Mouse (Mus musculus) E14TG2a.4 (cell line): ENCODE data around the gene Shisal1.

ENCODE experiments used
- H3K27me3 ChIP-seq: 2 replicates; pipeline ENCODE4 v1.6.1; 2014; ENCODE audit warnings: low read length, control low read depth; ENCODE audit not compliant: insufficient read depth
- H3K36me3 ChIP-seq: 2 replicates; pipeline ENCODE4 v1.6.1; 2014; ENCODE audit warnings: low read length, control low read depth; ENCODE audit not compliant: insufficient read depth
- H3K4me1 ChIP-seq: replicated peaks from 2 replicates; pipeline ENCODE4 v1.6.1; 2014; ENCODE audit warnings: low read depth, low read length, control low read depth
- H3K4me3 ChIP-seq: replicated peaks from 2 replicates; pipeline ENCODE4 v1.5.1; 2014; ENCODE audit warnings: mild to moderate bottlenecking, low read length
- H3K9me3 ChIP-seq: 2 replicates; pipeline ENCODE4 v1.6.1; 2014; ENCODE audit warnings: low read length, control low read depth
- CTCF ChIP-seq: conservative IDR thresholded peaks from 2 replicates; pipeline ENCODE4 v1.5.1; 2014; ENCODE audit warnings: low read length
- NANOG ChIP-seq: IDR thresholded peaks from 2 replicates; pipeline ENCODE4 v1.6.1; 2014; ENCODE audit warnings: borderline replicate concordance, low read length, mixed read lengths
- POU5F1 ChIP-seq: IDR thresholded peaks from 2 replicates; pipeline ENCODE4 v1.6.1; 2014; ENCODE audit warnings: low read length, borderline replicate concordance

Shisal1 gene

GRCm38 (mm10) chr15:84446997-84447396 lies at the start of gene Shisal1:
TSS of gene Shisal1 (minus strand) at chr15:84447097.
- Histone ChIP-seq H3K36me3 (no peaks in the 10 kb centered on the region), H3K27me3 (peaks cover 90% of the 10 kb centered on the region), H3K9me3 (peaks cover 9% of the 10 kb centered on the region; the same call in 1 of the 2 replicates), H3K4me1 (peaks cover 39% of the 10 kb centered on the region), H3K4me3 (peak within 1 kb of the TSS; percentile 67)
- TF ChIP-seq CTCF (no peak), POU5F1 (no peak), NANOG (no peak)

- 0 out of 2 replicates have a peak, but pooled peaks cover 7% of the 10 kb centered on the region for H3K27me3 ChIP-seq
- TF ChIP-seq POU5F1 (no peak), NANOG (no peak), CTCF (no peak)
- 0 out of 2 replicates have a peak, but pooled peaks cover 4% of the 10 kb centered on the region for H3K4me1 ChIP-seq
- no peaks in the 10 kb centered on the region for H3K36me3 ChIP-seq
- H3K4me3 ChIP-seq, result no peak overlapping the region
- peaks cover 29% of the 10 kb centered on the region for H3K9me3 ChIP-seq
These were observed 43.6 kb upstream of the Shisal1 start for GRCm38 (mm10) chr15:84490486-84490885.

- Histone ChIP-seq H3K27me3 (peaks cover 34% of the 10 kb centered on the region), H3K9me3 (peaks cover 25% of the 10 kb centered on the region), H3K36me3 (no peaks in the 10 kb centered on the region), H3K4me3 (no peak overlapping the region), H3K4me1 (peaks cover 16% of the 10 kb centered on the region)
- TF ChIP-seq POU5F1 (no peak), NANOG (no peak), CTCF (no peak)
These were observed 37.4 kb upstream of the Shisal1 start for GRCm38 (mm10) chr15:84484255-84484654.

GRCm38 (mm10) chr15:84483622-84484021 lies 36.7 kb upstream of the Shisal1 start:
- TF ChIP-seq NANOG (no peak), POU5F1 (no peak), CTCF (no peak)
- Histone ChIP-seq H3K36me3 (no peaks in the 10 kb centered on the region), H3K4me3 (no peak overlapping the region), H3K9me3 (peaks cover 18% of the 10 kb centered on the region), H3K4me1 (peaks cover 16% of the 10 kb centered on the region), H3K27me3 (peaks cover 40% of the 10 kb centered on the region)

GRCm38 (mm10) chr15:84481259-84481877 lies 34.5 kb upstream of the Shisal1 start:
- peaks cover 12% of the 10 kb centered on the region for H3K4me1 ChIP-seq
- peaks cover 9% of the 10 kb centered on the region for H3K9me3 ChIP-seq
- H3K36me3 ChIP-seq, result no peaks in the 10 kb centered on the region
- TF ChIP-seq NANOG (no peak), POU5F1 (no peak), CTCF (no peak)
- H3K27me3 ChIP-seq, result peaks cover 42% of the 10 kb centered on the region
- no peak overlapping the region for H3K4me3 ChIP-seq

- H3K9me3 ChIP-seq, result no peaks in the 10 kb centered on the region
- H3K4me1 ChIP-seq, result peaks cover 40% of the 10 kb centered on the region
- peaks cover 52% of the 10 kb centered on the region for H3K27me3 ChIP-seq
- TF ChIP-seq CTCF (no peak), NANOG (no peak), POU5F1 (no peak)
- no peak overlapping the region for H3K4me3 ChIP-seq
- no peaks in the 10 kb centered on the region for H3K36me3 ChIP-seq
These were observed 22.5 kb upstream of the Shisal1 start for GRCm38 (mm10) chr15:84469391-84469790.

GRCm38 (mm10) chr15:84467761-84468160 lies 20.9 kb upstream of the Shisal1 start:
- H3K4me3 ChIP-seq, result no peak overlapping the region

GRCm38 (mm10) chr15:84466458-84467267 lies 19.8 kb upstream of the Shisal1 start:
- H3K9me3 ChIP-seq, result peaks cover 4% of the 10 kb centered on the region; the same call in 1 of the 2 replicates
- H3K4me1 ChIP-seq, result peaks cover 40% of the 10 kb centered on the region
- H3K4me3 ChIP-seq, result no peak overlapping the region
- TF ChIP-seq NANOG (no peak), CTCF (no peak), POU5F1 (no peak)
- no peaks in the 10 kb centered on the region for H3K36me3 ChIP-seq
- H3K27me3 ChIP-seq, result peaks cover 46% of the 10 kb centered on the region

More at GRCm38 (mm10) chr15:84467761-84468160, 20.9 kb upstream of the Shisal1 start:
- Histone ChIP-seq H3K9me3 (no peaks in the 10 kb centered on the region), H3K27me3 (peaks cover 47% of the 10 kb centered on the region), H3K36me3 (no peaks in the 10 kb centered on the region), H3K4me1 (peaks cover 40% of the 10 kb centered on the region)
- TF ChIP-seq CTCF (no peak), NANOG (no peak), POU5F1 (no peak)
